Mouse (Mus musculus) lung, embryonic 16.5 days (tissue): ENCODE results near the gene Ltbr. TPM values are rescaled to one million over a fixed set of nuclear protein-coding genes. Genes with fewer than 3 reads are reported as not detected.
A peak's percentile ranks its signal among the peaks of the same experiment; 100 is the strongest.

Experiments used
- ATAC-seq: fragments of 200-750 bp; cut with Nextera tagmentation; 2 replicates; pipeline ENCODE4 v1.8.0; 2017; ENCODE audit warnings: low read depth, mild to moderate bottlenecking, moderate library complexity
- H3K27ac ChIP-seq: fragments of 300-500 bp; sonication (generic); 2 replicates; pipeline ENCODE4 v1.5.1; 2014; ENCODE audit warnings: mild to moderate bottlenecking, control low read depth, low read length
- H3K27me3 ChIP-seq: fragments of 300-500 bp; sonication (generic); 2 replicates; pipeline ENCODE4 v1.6.1; 2014; ENCODE audit warnings: low read depth, low read length, mixed read lengths; ENCODE audit not compliant: control insufficient read depth, insufficient read depth
- H3K36me3 ChIP-seq: fragments of 300-500 bp; sonication (generic); 2 replicates; pipeline ENCODE4 v1.6.1; 2014; ENCODE audit warnings: low read length; ENCODE audit not compliant: control insufficient read depth, insufficient read depth
- H3K4me1 ChIP-seq: fragments of 300-500 bp; sonication (generic); replicated peaks from 2 replicates; pipeline ENCODE4 v1.6.1; 2014; ENCODE audit warnings: low read length, mixed read lengths; ENCODE audit not compliant: control insufficient read depth, insufficient read depth
- H3K4me2 ChIP-seq: fragments of 300-500 bp; sonication (generic); 2 replicates; pipeline ENCODE4 v1.6.1; 2014; ENCODE audit warnings: low read depth, low read length, control low read depth
- H3K4me3 ChIP-seq: fragments of 300-500 bp; sonication (generic); 2 replicates; pipeline ENCODE4 v1.5.1; 2014; ENCODE audit warnings: mild to moderate bottlenecking, low read length, control low read depth
- H3K9ac ChIP-seq: fragments of 300-500 bp; sonication (generic); 2 replicates; pipeline ENCODE4 v1.6.1; 2014; ENCODE audit warnings: low read length, control low read depth
- H3K9me3 ChIP-seq: fragments of 300-500 bp; sonication (generic); 2 replicates; pipeline ENCODE4 v1.6.1; 2016; ENCODE audit warnings: low read length; ENCODE audit not compliant: control insufficient read depth
- WGBS: fragments of 180-500 bp; shearing (Covaris S2); extraction: QIAGEN DNeasy Blood & Tissue Kit; methylation state at CpG from one replicate; pipeline ENCODE4 v1.1.7; 2014; 5-methylcytosine and 5-hydroxymethylcytosine counted together
- polyA plus RNA-seq: library from polyadenylated mRNA; unstranded; fragments of >200 nt; fragmentation: Nextera tagmentation; extraction: Ambion mirVana; gene quantifications from 2 replicates; pipeline ENCODE4 v1.2.1, GENCODE M21; 2015

Ltbr gene
- polyA plus RNA-seq, 1 experiment from 2014 or later, result 91.1 TPM

DNA sequence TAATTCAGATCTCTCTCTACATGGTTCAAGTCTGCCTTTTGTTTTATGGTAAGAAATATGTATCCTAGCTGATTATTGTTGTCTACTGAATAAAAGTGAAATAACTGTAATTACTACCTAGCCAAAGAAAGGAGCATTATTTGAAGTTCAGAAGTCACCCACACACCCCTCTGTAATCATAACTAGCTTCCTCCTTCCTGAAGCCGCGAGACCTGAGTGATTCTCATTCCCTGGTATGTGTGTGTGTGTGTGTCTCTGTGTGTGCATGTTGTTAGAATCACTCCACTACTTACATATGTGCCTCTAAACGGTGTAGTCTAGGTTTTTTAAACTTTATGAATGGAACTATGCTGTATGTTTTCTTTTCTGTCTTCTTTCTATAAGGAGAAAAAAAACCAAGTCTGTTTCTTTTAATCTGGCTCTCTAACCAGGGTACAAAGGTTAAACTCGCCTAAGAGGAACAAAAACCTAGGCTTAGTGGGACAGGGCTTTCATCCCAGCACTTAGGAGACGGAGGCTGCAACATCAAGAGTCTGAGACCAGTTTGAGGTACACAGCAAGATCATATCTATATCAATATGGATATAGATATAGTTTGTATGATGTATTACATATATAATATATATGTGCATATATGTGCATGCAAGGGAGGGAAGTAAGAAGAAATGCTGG, 16.4 kb downstream of the Ltbr start:
- H3K4me1 ChIP-seq, result peaks cover 5% of the 10 kb centered on the region
- no peaks in the 10 kb centered on the region for H3K9me3 ChIP-seq
- WGBS, result 71% methylated on average over 5 of the region's 5 CpGs
- no peak overlapping the region for H3K4me3 ChIP-seq
- ATAC-seq, result no peak
- H3K36me3 ChIP-seq, result no peaks in the 10 kb centered on the region
- H3K27ac ChIP-seq, result no peak overlapping the region
- no peaks in the 10 kb centered on the region for H3K27me3 ChIP-seq
- no peak overlapping the region for H3K4me2 ChIP-seq
- no peak overlapping the region for H3K9ac ChIP-seq

DNA sequence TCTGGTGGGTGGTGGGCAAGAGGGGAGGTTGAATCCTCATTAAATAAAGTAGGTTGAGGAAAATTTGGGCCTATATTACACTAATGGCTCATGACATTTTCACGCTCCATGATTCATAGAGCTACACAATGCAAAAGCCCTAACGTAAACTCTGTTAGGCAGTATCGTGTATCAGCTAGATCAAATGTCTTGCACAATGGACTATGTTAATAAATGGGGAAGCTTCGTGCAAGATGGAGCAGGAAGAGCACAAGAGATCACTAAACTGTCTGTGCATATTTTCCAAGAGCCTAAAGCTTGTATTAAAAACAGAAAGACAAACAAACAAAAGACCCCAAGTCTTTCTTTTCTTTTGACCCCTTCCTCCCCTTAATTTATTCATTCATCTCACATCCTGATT, 19.6 kb downstream of the Ltbr start:
- H3K4me3 ChIP-seq, result no peak overlapping the region
- WGBS, result 66% methylated on average over 4 of the region's 4 CpGs
- H3K36me3 ChIP-seq, result no peaks in the 10 kb centered on the region
- no peaks in the 10 kb centered on the region for H3K4me1 ChIP-seq
- no peaks in the 10 kb centered on the region; the same call in 1 of the 2 replicates for H3K27me3 ChIP-seq
- H3K4me2 ChIP-seq, result no peak overlapping the region
- H3K9ac ChIP-seq, result no peak overlapping the region
- ATAC-seq, result no peak
- no peak overlapping the region for H3K27ac ChIP-seq
- no peaks in the 10 kb centered on the region for H3K9me3 ChIP-seq

- Histone ChIP-seq H3K4me2 (no peak overlapping the region), H3K9me3 (no peaks in the 10 kb centered on the region), H3K4me1 (no peaks in the 10 kb centered on the region), H3K27me3 (no peaks in the 10 kb centered on the region; the same call in 1 of the 2 replicates), H3K36me3 (no peaks in the 10 kb centered on the region), H3K27ac (no peak overlapping the region), H3K4me3 (no peak overlapping the region), H3K9ac (no peak overlapping the region)
- 89% methylated on average over 7 of the region's 7 CpGs for WGBS
- no peak for ATAC-seq
These were observed 21.4 kb downstream of the Ltbr start for GRCm38 (mm10) chr6:125292256-125292655.

GRCm38 (mm10) chr6:125291329-125291728, 22.4 kb downstream of the Ltbr start:
- Histone ChIP-seq H3K4me1 (0 out of 2 replicates have a peak, but pooled peaks cover under 1% of the 10 kb centered on the region), H3K9ac (no peak overlapping the region), H3K4me2 (no peak overlapping the region), H3K27ac (no peak overlapping the region), H3K36me3 (no peaks in the 10 kb centered on the region), H3K4me3 (no peak overlapping the region), H3K27me3 (no peaks in the 10 kb centered on the region; the same call in 1 of the 2 replicates), H3K9me3 (no peaks in the 10 kb centered on the region)
- WGBS, result 79% methylated on average over 4 of the region's 4 CpGs
- ATAC-seq, result no peak

DNA sequence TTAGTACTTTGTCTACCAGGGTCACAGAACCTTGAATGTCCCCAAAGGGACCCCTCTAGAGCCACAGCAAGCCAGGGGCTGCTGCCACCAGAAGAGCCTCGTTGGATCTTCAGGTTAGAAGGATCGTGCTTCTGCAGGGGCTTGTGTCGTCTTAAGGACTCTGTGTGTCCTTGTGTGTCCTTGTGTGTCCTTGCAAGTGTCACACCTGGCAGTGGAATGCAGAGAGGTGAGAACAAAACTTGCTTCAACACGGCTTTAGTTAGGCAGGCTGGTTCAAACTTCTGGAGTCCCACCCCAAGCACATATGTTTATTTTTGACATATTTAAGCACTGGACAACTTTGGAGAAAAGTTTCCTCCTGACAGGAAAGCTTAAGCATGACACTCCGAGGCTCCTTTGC, 25.0 kb downstream of the Ltbr start:
- no peak overlapping the region for H3K9ac ChIP-seq
- H3K4me2 ChIP-seq, result no peak overlapping the region
- WGBS, result 42% methylated on average over 5 of the region's 5 CpGs
- no peaks in the 10 kb centered on the region for H3K36me3 ChIP-seq
- H3K4me3 ChIP-seq, result no peak overlapping the region
- ATAC-seq, result peak; percentile 56; the same call in 1 of the 2 replicates
- peak overlapping the region; percentile 36; the same call in 1 of the 2 replicates for H3K27ac ChIP-seq
- no peaks in the 10 kb centered on the region; the same call in 1 of the 2 replicates for H3K27me3 ChIP-seq
- 0 out of 2 replicates have a peak, but pooled peaks cover 5% of the 10 kb centered on the region for H3K9me3 ChIP-seq
- H3K4me1 ChIP-seq, result 0 out of 2 replicates have a peak, but pooled peaks cover 2% of the 10 kb centered on the region

- 0 out of 2 replicates have a peak, but pooled peaks cover 2% of the 10 kb centered on the region for H3K4me1 ChIP-seq
- H3K36me3 ChIP-seq, result no peaks in the 10 kb centered on the region
- 0 out of 2 replicates have a peak, but pooled peaks cover 5% of the 10 kb centered on the region for H3K9me3 ChIP-seq
- 71% methylated on average over 4 of the region's 4 CpGs for WGBS
- H3K9ac ChIP-seq, result no peak overlapping the region
- H3K27ac ChIP-seq, result no peak overlapping the region
- ATAC-seq, result no peak
- H3K4me3 ChIP-seq, result no peak overlapping the region
- no peak overlapping the region for H3K4me2 ChIP-seq
- H3K27me3 ChIP-seq, result no peaks in the 10 kb centered on the region; the same call in 1 of the 2 replicates
These were observed 26.7 kb downstream of the Ltbr start for GRCm38 (mm10) chr6:125286944-125287343.

GRCm38 (mm10) chr6:125285890-125286289, 27.8 kb downstream of the Ltbr start, which contains the start of gene Tuba3a:
Tuba3a (minus strand) TSS chr6:125286042.
- no peak for ATAC-seq
- Histone ChIP-seq H3K4me2 (no peak within 1 kb of the TSS), H3K36me3 (no peaks in the 10 kb centered on the region), H3K9me3 (0 out of 2 replicates have a peak, but pooled peaks cover 5% of the 10 kb centered on the region), H3K4me1 (0 out of 2 replicates have a peak, but pooled peaks cover 2% of the 10 kb centered on the region), H3K27me3 (no peaks in the 10 kb centered on the region; the same call in 1 of the 2 replicates), H3K4me3 (no peak within 1 kb of the TSS), H3K27ac (no peak within 1 kb of the TSS), H3K9ac (no peak within 1 kb of the TSS)
- WGBS, result 94% methylated on average over 22 of the region's 22 CpGs

DNA sequence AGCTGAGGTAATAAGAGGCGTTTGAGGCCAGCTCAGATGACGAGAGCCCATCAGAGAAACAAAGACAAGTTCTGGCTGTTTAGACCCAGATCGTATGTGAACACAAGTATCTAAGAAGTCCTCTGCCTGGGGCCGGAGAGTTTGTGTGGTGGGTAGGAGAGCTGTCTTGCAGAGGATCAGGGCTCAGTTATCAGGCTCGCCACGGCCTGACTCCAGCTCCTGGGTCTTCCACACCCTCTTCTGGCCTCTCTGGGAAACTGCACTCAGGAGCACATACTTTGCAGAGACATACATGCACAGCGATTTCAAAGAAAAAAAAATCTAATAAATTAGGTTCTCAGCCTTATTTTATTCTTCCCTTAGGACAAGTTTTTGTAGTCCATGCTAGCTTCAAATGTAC, 28.9 kb downstream of the Ltbr start:
- no peaks in the 10 kb centered on the region for H3K27me3 ChIP-seq
- H3K9ac ChIP-seq, result no peak overlapping the region
- 0 out of 2 replicates have a peak, but pooled peaks cover 5% of the 10 kb centered on the region for H3K9me3 ChIP-seq
- no peak overlapping the region for H3K4me3 ChIP-seq
- H3K4me2 ChIP-seq, result no peak overlapping the region
- H3K4me1 ChIP-seq, result 0 out of 2 replicates have a peak, but pooled peaks cover 2% of the 10 kb centered on the region
- WGBS, result 84% methylated on average over 7 of the region's 7 CpGs
- no peak overlapping the region for H3K27ac ChIP-seq
- no peaks in the 10 kb centered on the region for H3K36me3 ChIP-seq
- no peak for ATAC-seq

- ATAC-seq, result no peak
- H3K9me3 ChIP-seq, result 0 out of 2 replicates have a peak, but pooled peaks cover 5% of the 10 kb centered on the region
- 0 out of 2 replicates have a peak, but pooled peaks cover 2% of the 10 kb centered on the region for H3K4me1 ChIP-seq
- no peak overlapping the region for H3K4me2 ChIP-seq
- 23% methylated on average over 8 of the region's 8 CpGs for WGBS
- H3K4me3 ChIP-seq, result no peak overlapping the region
- no peaks in the 10 kb centered on the region for H3K36me3 ChIP-seq
- H3K27me3 ChIP-seq, result no peaks in the 10 kb centered on the region
- no peak overlapping the region for H3K27ac ChIP-seq
- no peak overlapping the region for H3K9ac ChIP-seq
These were observed 29.4 kb downstream of the Ltbr start for GRCm38 (mm10) chr6:125284250-125284649.
